Mouse (Mus musculus): ENCODE measurements around the gene Spindoc.

Spindoc gene

DNA sequence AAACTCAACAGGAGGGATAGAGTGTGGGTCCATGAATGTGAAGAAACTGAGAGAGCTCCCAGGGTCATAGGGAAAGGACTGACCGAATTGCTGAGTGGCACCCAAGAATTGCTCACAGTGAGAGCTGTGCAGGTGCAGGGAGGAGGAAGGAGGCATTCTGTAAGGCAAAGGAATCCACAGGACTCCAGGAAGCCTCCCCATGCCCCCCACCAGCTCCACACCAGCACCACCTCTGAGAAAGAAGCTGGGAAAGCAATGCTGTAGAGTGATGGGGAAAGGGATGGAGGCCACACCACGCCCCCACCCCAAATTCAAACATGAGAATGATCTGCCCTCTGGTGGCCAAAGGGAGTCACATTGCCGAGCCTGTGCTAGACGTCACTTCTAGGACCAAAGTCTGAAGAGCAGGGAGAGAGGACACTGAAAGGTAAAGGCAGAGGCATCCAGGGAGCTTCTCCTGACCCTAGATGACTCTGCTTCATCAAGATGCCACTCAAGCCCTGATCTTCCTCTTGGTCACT is 37.5 kb downstream of the Spindoc start:
- TF ChIP-seq GATA4 (IDR thresholded peaks at IDR 0.05; ENCODE audit: insufficient replicate concordance, low read length) = no peak

DNA sequence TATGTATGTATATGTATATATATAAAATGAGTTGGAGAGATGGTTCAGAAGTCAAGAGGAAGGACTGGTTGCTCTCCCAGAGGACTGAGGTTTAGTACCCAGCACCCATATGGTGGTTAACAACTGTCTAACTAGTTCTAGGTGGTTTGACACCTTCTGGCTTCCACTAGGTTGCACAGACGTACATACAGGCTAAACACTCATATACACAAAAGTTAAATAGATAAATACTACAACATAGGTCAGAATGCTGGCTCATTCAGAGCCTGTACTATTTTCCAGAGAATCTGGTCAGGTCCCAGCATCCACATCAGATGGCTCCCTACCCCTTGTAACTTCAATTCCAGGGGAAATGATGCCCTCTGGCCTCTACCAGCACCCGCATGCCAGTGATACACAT is 40.1 kb downstream of the Spindoc start:
- no peak for TF ChIP-seq GATA4 (IDR thresholded peaks at IDR 0.05; ENCODE audit: insufficient replicate concordance, low read length)

DNA sequence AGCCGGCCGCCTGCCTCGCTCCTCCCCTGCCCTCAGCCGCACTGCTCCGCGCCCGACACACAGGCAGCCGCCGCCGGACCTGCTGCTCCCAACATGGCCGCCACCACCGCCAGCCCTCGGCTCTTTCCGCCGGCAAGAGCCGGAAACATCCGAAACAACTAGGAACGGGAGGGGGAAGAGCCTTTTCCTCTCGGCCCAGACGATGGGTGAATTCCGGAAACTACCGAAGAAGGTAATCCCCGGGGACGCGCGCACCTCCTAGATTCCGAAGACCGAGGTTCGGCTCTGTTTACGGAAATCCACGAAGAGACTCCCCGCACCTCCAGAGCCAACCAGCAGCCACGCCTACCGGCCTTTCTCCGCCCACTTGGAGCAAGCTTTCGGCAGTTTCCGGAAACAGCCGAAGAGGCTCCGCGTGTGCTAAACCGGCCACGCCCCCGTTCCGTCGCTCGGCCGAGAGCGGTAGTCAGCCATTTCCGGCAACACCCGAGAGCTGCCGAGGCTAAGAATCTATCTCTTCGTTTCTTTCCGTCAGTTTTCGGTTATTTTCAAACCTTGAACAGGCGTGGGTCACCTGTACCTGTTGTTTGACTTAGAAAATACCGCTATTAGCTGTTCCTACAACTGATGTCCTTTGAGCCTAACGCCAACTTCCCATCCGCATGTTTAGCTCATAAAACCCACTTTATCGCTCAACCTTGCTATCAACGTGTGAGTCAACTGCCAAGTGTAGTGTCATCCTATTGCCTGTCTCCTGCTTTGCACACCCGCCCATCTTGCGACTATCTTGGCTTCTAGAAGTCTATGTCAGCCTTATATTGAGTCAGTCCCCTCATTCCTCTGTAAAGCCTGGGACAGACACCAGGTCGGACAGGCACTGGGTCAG is 41.0 kb downstream of the Spindoc start, which contains the start of gene Mark2:
Mark2 (minus strand) TSS at position 349 of the 886 bp plus-strand sequence.
- no peak; the same call in 1 of the 2 replicates for TF ChIP-seq GATA4 (IDR thresholded peaks at IDR 0.05; ENCODE audit: insufficient replicate concordance, low read length)

DNA sequence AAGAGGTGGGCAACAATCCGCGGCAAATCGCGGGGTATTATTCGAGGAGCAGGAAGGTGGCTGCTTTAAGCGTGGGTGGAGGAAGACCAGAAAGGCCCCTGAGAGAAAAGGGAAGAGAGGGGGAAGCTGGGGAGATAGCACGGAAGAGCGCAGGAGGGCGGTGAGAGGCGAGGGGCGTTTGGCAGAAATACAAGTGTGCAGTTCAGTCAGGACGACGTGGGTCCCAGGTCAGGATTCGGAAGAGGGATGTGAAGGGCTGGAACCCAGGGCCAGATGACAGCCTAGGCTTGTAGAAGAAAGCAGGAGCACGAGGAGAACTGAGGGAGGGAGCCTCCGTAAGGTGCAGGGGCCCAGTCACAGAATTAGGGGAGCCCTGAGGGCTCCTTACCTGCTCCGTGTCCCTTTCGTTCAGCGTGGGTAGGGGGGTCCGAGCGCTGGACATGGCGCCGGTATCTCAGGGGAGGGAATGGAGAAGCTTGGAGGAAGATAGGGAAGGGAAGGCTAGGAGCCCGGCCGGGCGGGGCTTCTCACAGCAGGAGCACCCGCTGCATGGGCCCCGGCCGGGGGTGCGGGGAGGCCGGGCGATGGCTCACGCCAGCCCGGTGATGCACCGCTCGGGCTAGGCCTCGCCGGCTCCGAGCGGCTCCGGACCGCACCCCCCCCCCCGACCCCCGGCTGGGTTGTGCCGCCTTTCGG is 41.9 kb downstream of the Spindoc start:
- TF ChIP-seq GATA4 (IDR thresholded peaks at IDR 0.05; ENCODE audit: insufficient replicate concordance, low read length) = no peak

DNA sequence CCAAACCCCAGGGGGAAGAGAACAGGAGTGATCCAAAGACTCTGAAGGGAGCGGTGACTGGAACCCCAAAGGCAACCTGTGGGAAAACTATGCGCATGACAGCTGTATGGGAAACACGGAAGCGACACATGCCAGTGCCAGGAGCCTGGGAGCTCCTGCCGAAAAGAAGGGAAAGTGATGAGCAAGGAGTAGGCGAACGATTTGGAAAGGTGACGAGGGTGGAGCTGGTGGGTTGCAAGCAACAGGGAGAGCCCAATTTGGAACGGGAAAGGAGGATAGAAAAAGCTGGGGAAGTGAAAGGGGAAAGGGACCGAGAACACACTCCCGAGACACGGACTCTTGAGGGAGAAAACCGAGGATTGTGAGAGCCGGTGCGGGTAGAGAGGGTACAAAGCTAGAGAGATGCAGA is 42.4 kb downstream of the Spindoc start:
- TF ChIP-seq GATA4 (IDR thresholded peaks at IDR 0.05; ENCODE audit: insufficient replicate concordance, low read length) = no peak

DNA sequence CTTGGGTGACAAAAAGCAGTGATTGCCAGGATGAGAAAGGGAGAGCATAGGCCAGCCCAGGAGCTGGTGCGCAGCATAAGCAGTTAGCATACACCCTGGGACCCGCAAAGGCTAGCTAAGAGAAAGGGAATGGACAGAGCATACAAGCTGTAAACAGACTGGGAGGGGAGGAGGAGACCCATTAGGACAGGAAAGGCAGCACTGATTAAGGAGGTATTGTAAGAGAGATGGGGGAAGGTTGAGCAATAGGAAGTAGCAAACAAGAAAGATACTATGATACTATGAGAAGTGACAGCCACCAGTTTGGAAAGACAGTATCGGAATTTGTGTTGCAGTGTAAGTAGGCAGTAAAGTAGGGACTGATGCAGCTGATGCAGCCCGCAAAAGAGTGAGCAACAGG is 42.9 kb downstream of the Spindoc start:
- no peak for TF ChIP-seq GATA4 (IDR thresholded peaks at IDR 0.05; ENCODE audit: insufficient replicate concordance, low read length)

DNA sequence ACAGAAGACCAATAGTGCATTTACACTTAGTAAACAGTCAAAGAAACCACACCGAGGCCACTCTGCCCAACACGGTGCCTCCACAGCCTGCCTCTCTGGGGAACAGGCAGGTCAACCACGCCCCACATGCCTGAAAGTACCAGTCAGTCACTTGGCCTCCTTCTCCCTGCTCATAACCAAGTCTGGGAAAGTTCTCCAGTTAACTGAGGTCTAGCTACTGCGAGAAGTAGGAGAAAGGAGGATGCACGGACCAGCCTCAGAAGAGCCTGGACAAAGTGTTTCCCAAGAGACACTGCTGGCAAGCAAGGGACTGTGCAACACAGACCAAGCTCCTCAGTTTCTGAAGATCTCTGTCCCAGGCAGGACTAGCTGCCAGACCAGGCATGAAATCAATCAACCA is 43.8 kb downstream of the Spindoc start:
- no peak for TF ChIP-seq GATA4 (IDR thresholded peaks at IDR 0.05; ENCODE audit: insufficient replicate concordance, low read length)

DNA sequence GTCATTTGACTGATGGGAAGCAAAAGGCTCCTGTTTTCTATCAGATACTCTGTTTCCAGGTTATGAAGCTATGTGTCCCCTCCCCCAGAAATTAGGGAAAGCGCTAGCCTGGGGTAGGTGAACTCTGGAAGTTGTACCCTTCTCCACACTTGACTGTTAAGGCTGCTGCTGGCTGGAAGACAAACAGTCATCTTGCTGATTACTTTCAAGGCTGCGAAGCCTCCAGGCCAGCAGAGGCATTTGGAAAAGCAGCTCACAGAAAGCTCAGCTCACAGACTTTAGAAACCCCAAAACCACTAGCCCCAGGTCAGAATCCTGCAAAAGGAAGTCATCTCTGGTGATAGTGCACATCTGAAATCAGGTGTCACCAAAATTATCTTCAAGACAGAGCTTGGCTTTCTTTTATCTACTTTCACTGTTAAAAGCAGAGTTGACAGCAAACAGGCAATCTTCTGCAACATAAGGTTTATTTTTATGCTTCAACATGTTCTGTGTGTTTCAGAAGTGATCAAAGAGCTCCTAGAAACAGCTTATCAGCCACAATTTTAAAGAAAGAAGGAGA is 44.9 kb downstream of the Spindoc start:
- no peak for TF ChIP-seq GATA4 (IDR thresholded peaks at IDR 0.05; ENCODE audit: insufficient replicate concordance, low read length)

DNA sequence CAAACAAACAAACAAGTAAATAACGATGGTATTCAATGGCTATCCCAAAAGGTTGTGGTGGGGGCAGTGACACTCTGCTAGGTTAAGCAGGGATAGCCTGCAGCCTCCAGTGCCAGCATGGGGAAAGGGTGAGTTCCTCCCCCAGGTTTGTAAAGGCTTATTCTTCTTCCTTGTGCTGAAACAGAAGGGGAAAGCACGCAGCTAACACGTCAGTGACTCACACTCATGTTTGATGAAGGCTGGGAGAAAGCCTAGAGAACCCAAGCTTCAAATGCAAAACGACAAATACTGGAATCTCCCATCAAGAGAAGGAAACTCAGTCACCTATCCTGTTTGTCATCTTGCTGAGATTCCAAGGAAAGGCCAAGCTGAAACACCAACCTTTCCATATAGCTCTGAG is 47.1 kb downstream of the Spindoc start:
- no peak for TF ChIP-seq GATA4 (IDR thresholded peaks at IDR 0.05; ENCODE audit: insufficient replicate concordance, low read length)

DNA sequence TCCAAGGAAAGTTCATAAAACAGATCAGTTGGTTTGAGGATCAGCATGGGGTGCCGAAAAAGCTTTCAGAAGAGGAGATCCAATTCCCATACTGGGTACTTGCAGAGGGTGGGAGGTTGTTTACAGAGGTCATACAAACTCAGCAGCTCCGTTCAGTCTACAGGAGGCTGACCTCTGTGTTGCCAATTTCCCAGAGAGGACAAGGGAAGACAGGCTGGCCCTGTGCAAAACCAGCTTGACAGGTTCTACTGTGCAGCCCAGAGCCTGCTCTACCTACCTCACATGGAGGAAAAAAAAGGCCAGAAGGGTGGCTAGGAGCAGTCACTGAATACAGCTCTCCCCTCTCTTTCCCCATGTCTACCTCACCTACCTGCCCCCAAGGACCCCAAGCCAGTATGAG is 48.7 kb downstream of the Spindoc start:
- TF ChIP-seq GATA4 (IDR thresholded peaks at IDR 0.05; ENCODE audit: insufficient replicate concordance, low read length) = no peak

DNA sequence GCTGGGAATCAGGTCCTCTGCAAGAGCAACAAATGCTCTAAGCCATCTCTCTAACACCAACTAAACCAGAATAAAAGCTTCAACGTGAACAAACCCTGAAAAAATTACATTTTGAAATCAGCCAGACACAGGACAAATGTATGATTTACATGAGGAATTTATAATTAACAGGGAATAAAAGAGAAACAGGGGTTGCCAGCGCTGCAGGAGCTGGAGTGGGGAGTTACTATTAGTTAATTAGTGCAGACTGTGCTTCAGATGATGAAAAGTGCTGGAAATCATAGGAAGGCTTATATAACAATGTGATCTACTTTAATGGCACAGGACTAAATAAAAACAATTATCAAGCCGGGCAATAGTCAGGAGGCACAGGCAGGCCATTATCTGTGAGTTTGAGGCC is 61.4 kb downstream of the Spindoc start:
- TF ChIP-seq GATA4 (IDR thresholded peaks at IDR 0.05; ENCODE audit: insufficient replicate concordance, low read length) = no peak

DNA sequence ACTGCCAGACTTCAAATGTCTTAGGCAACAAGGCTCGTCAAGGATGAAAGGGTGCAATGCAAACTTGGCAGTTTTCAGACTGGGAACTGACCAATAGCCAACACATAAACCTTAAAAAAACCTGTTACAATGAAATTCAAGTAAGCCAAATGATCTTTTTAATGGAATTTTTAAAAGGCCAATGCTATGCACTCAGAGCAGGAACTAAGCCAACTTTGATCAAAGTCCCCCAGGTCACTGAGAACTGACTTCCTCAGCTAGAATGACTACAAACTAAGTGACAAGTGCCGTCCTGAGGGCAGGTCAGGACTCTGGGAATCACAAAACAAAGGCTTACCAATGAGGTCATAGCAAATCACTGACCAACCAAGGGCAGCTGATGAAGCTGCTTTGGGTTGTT is 62.6 kb downstream of the Spindoc start:
- no peak for TF ChIP-seq GATA4 (IDR thresholded peaks at IDR 0.05; ENCODE audit: insufficient replicate concordance, low read length)

DNA sequence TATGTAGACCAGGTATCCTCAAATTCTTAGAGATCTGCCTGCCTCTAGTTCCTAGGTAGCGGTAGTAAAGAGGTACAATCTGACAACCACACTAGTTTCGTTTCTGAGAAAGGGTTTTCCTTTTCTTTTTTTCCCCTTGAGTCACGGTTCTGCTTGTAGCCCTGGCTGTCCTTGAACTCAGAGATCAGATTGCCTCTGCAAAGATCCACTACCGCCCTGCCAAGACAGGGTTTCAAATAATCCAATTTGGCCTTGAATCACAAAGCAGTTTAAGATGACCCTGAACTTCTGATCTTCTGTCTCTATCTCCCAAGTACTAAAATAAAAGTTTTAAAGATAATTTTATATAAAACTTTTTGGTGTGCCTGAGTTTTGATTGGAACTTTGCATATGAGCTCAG is 65.1 kb downstream of the Spindoc start:
- no peak for TF ChIP-seq GATA4 (IDR thresholded peaks at IDR 0.05; ENCODE audit: insufficient replicate concordance, low read length)

DNA sequence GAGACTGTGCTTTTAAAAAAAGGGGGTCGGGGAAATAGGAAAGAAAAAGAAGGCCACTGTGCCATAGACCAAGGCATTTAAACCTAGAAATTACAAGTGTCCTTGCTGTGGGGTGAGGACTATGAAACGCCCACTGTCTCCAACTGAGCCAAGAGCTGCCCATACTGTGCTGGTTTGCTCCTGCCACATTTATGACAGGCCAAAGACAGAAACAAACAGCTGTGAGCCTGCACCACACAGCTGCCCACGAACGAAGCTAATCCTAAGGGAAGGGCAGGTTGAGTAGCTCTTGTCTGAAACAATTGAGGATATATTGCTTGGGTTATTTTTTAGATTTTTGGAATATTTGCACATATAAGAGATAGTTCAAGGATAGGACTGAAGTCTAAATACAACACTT is 66.0 kb downstream of the Spindoc start:
- TF ChIP-seq GATA4 (IDR thresholded peaks at IDR 0.05; ENCODE audit: insufficient replicate concordance, low read length) = no peak

DNA sequence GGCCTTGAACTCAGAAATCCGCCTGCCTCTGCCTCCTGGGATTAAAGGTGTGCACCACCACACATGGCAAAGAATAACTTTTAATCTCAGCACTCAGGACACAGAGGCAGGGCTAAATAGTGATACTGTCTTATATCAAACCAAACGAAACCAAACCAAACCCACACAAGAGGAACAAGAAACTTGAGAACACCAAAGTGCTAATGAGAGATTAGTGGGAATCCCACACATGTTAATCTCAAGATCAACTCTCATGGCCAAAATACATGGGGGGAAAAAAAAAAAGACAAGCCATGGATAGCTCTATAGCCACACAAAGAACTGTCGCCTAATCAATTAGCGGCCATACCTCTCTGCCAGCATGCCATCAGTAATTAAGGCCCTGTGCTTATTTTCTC is 67.2 kb downstream of the Spindoc start:
- TF ChIP-seq GATA4 (IDR thresholded peaks at IDR 0.05; ENCODE audit: insufficient replicate concordance, low read length) = no peak
